21 mouse cellular contexts compared by ENCODE assay signal in genomic region chr8:57590015-57590414, GRCm38 (mm10).
A peak's percentile ranks its signal among the peaks of the same experiment; 100 is the strongest.
DNase-seq lines count a peak whose midpoint lies in the region; ATAC-seq lines count a peak whose summit lies in the region.
"Had no signal": no experiment of that assay in that cellular context is flagged by ENCODE, and none has a peak within 500 bp of the region (broad histone marks: within the 10 kb centered on the region; RNA-seq: fewer than 3 reads in every experiment).

No protein-coding gene starts in this region.

- H3K27me3 ChIP-seq in megakaryocyte, embryonic 14.5 days (replicated peaks), result no peaks in the 10 kb centered on the region
- H3K27me3 ChIP-seq: embryonic facial prominence, embryonic 12.5 days; forebrain, embryonic 12.5 days; heart, embryonic 13.5 days; hindbrain, embryonic 13.5 days; intestine, embryonic 15.5 days had no signal

- H3K4me1 ChIP-seq in megakaryocyte, embryonic 14.5 days, result peaks cover 95% of the 10 kb centered on the region
- H3K4me1 ChIP-seq: embryonic facial prominence, embryonic 12.5 days; heart, embryonic 13.5 days; intestine, embryonic 15.5 days had no signal

- H3K79me2 ChIP-seq in macrophage (ENCODE audit: inconsistent target), result peaks cover 83% of the 10 kb centered on the region

- intact Hi-C loops in gastrocnemius, postnatal 36 days (cut with DNase I), result no loop called here

- no peaks in the 10 kb centered on the region for H3K9me3 ChIP-seq in megakaryocyte, embryonic 14.5 days
- H3K9me3 ChIP-seq: embryonic facial prominence, embryonic 12.5 days; forebrain, embryonic 12.5 days; heart, embryonic 13.5 days; hindbrain, embryonic 13.5 days; intestine, embryonic 15.5 days had no signal

- 29% methylated on average over 7 of the region's 8 CpGs for whole genome bisulfite sequencing in macrophage (ENCODE audit: missing documents)

- ATAC-seq in megakaryocyte, adult 5-6 weeks (ENCODE audit: poor library complexity, severe bottlenecking), result no peak
- ATAC-seq in common myeloid progenitor, adult 5-6 weeks (replicated peaks; ENCODE audit: low read depth, poor library complexity, severe bottlenecking), result peak; percentile 36; the same call in 1 of the 2 replicates
- no peak for ATAC-seq in erythroblast, adult 5-6 weeks (replicated peaks; ENCODE audit: low FRiP score, poor library complexity, severe bottlenecking)
- ATAC-seq: forebrain, embryonic 16.5 days; hindbrain, postnatal 0 days; intestine, embryonic 15.5 days had no signal

- peak overlapping the region; percentile 79 for H3K4me3 ChIP-seq in megakaryocyte, embryonic 14.5 days (replicated peaks)
- H3K4me3 ChIP-seq in macrophage (ENCODE audit: inconsistent target), result no peak overlapping the region
- H3K4me3 ChIP-seq: embryonic facial prominence, embryonic 12.5 days; forebrain, embryonic 12.5 days; heart, embryonic 13.5 days; hindbrain, embryonic 13.5 days; intestine, embryonic 15.5 days had no signal

- peaks cover 10% of the 10 kb centered on the region for H3K36me3 ChIP-seq in megakaryocyte, embryonic 14.5 days (replicated peaks; ENCODE audit: low read length)
- H3K36me3 ChIP-seq in macrophage (ENCODE audit: inconsistent target), result no peaks in the 10 kb centered on the region
- H3K36me3 ChIP-seq: embryonic facial prominence, embryonic 12.5 days; forebrain, embryonic 12.5 days; heart, embryonic 13.5 days; hindbrain, embryonic 13.5 days; intestine, embryonic 15.5 days had no signal

- DNase-seq in CD4-positive helper T cell, adult 2 months (ENCODE audit: low read depth, low spot score), result peak; percentile 28
- no peak for DNase-seq in testis, postnatal 14 days (ENCODE audit: low spot score)
- DNase-seq in gastrocnemius, postnatal 36 days, result no peak
- DNase-seq: adrenal gland, postnatal 14 days; cerebellum, adult 8-10 months; embryo, embryonic 11 days; gastrocnemius, postnatal 10 days; heart, postnatal 36 days; kidney, adult 18-20 months had no signal

- peak overlapping the region; percentile 69 for H3K27ac ChIP-seq in macrophage
- H3K27ac ChIP-seq: embryonic facial prominence, embryonic 12.5 days; forebrain, embryonic 12.5 days; heart, embryonic 13.5 days; hindbrain, embryonic 13.5 days; hindbrain, postnatal 0 days; intestine, embryonic 15.5 days had no signal
